Mouse (Mus musculus) lung, adult 2 months (tissue): ENCODE results near the gene Zfp58. TPM values are rescaled to one million over a fixed set of nuclear protein-coding genes. Genes with fewer than 3 reads are reported as not detected.

Experiments used
- DNase-seq: peaks from one replicate; pipeline ENCODE4 v3.0.0; 2022
- H3K4me1 ChIP-seq: fragments of 200-500 bp; 2 replicates; pipeline ENCODE4 v1.6.1; 2011; ENCODE audit warnings: low read length; ENCODE audit not compliant: control insufficient read depth, insufficient read depth
- H3K4me3 ChIP-seq: fragments of 200-500 bp; replicated peaks from 2 replicates; pipeline ENCODE3; 2011; ENCODE audit warnings: low read depth, mild to moderate bottlenecking, control low read depth, low read length; ENCODE audit errors: extremely low read depth
- CTCF ChIP-seq: fragments of 200-500 bp; IDR thresholded peaks from 2 replicates; pipeline ENCODE4 v1.5.1; 2011; ENCODE audit warnings: mild to moderate bottlenecking, low read length, control low read depth; ENCODE audit not compliant: insufficient read depth
- POLR2A ChIP-seq: fragments of 200-500 bp; IDR thresholded peaks from 2 replicates; pipeline ENCODE4 v1.6.1; 2011; ENCODE audit warnings: low read depth, mild to moderate bottlenecking, control low read depth, low read length, borderline replicate concordance; ENCODE audit errors: extremely low read depth
- WGBS: fragments of 180-500 bp; shearing (Covaris S2); methylation state at CpG from one replicate; pipeline ENCODE4 v1.1.7; 2018; 5-methylcytosine and 5-hydroxymethylcytosine counted together
- polyA plus RNA-seq: library from polyadenylated mRNA; depleted of rRNA; stranded (reverse); fragments of >200 nt; gene quantifications from 2 replicates; pipeline ENCODE4 v1.2.3, GENCODE M21; 2012; rRNA removed

Zfp58 gene
- polyA plus RNA-seq = 0.79 and 0.91 TPM in 2 replicates

GRCm38 (mm10) chr13:67500084-67500719 is at the start of gene Zfp58:
Gene Zfp58 (minus strand): TSS chr13:67500555.
- TF ChIP-seq CTCF (no peak), POLR2A (no peak; the same call in 1 of the 2 replicates)
- DNase-seq = peak; percentile 82
- WGBS = under 1% methylated on average over 22 of the region's 22 CpGs

GRCm38 (mm10) chr13:67545941-67546340 is 45.6 kb upstream of the Zfp58 start:
- WGBS = 83% methylated on average over 1 of the region's 1 CpGs
- Histone ChIP-seq H3K4me3 (no peak overlapping the region), H3K4me1 (no peaks in the 10 kb centered on the region)
- TF ChIP-seq CTCF = no peak
- no peak for TF ChIP-seq POLR2A
- DNase-seq = no peak

More at GRCm38 (mm10) chr13:67500084-67500719, at the start of gene Zfp58:
- Histone ChIP-seq H3K4me1 (peaks cover 4% of the 10 kb centered on the region), H3K4me3 (peak within 1 kb of the TSS; percentile 100)

GRCm38 (mm10) chr13:67527049-67527730 is 26.8 kb upstream of the Zfp58 start:
- TF ChIP-seq POLR2A (no peak), CTCF (no peak)
- WGBS = 71% methylated on average over 3 of the region's 3 CpGs
- DNase-seq = no peak
- H3K4me3 ChIP-seq = no peak overlapping the region
- H3K4me1 ChIP-seq = no peaks in the 10 kb centered on the region; the same call in 1 of the 2 replicates

GRCm38 (mm10) chr13:67525753-67526410 is 25.5 kb upstream of the Zfp58 start, which contains the start of the genes Gm26965 and Zfp87:
Gene Gm26965 (minus strand): TSS chr13:67526151.
Gene Zfp87 (minus strand): TSS chr13:67526177.
- no peaks in the 10 kb centered on the region; the same call in 1 of the 2 replicates for H3K4me1 ChIP-seq
- WGBS = 1% methylated on average over 27 of the region's 27 CpGs
- TF ChIP-seq CTCF = no peak
- TF ChIP-seq POLR2A = peak; percentile 90; the same call in 1 of the 2 replicates
- H3K4me3 ChIP-seq = peak within 1 kb of the TSS; percentile 96
- peak; percentile 93 for DNase-seq

- no peak for DNase-seq
- Histone ChIP-seq H3K4me1 (peaks cover 4% of the 10 kb centered on the region), H3K4me3 (no peak overlapping the region)
- TF ChIP-seq POLR2A = no peak
- no peak for TF ChIP-seq CTCF
- WGBS = 82% methylated on average over 1 of the region's 1 CpGs
Measured at GRCm38 (mm10) chr13:67500908-67501307, 553 bp upstream of the Zfp58 start.

GRCm38 (mm10) chr13:67495631-67496030 is 4.7 kb downstream of the Zfp58 start:
- Histone ChIP-seq H3K4me1 (peaks cover 4% of the 10 kb centered on the region), H3K4me3 (no peak overlapping the region)
- TF ChIP-seq CTCF (no peak), POLR2A (no peak)
- no peak for DNase-seq
- WGBS = 100% methylated on average over 1 of the region's 1 CpGs

GRCm38 (mm10) chr13:67484424-67484811 is 15.9 kb downstream of the Zfp58 start:
- WGBS = 32% methylated on average over 8 of the region's 8 CpGs
- no peak for DNase-seq
- H3K4me1 ChIP-seq = peaks cover 7% of the 10 kb centered on the region
- TF ChIP-seq CTCF = no peak
- no peak for TF ChIP-seq POLR2A
- H3K4me3 ChIP-seq = peak overlapping the region; percentile 96

GRCm38 (mm10) chr13:67483625-67484423 is 16.5 kb downstream of the Zfp58 start, which contains the start of gene Zfp874b:
Gene Zfp874b (minus strand): TSS chr13:67484258.
- TF ChIP-seq CTCF (no peak), POLR2A (no peak; the same call in 1 of the 2 replicates)
- 2% methylated on average over 20 of the region's 20 CpGs for WGBS
- peak within 1 kb of the TSS; percentile 96 for H3K4me3 ChIP-seq
- peak; percentile 88 for DNase-seq
- peaks cover 7% of the 10 kb centered on the region for H3K4me1 ChIP-seq
